Mouse (Mus musculus) urinary bladder, postnatal 36 days (tissue): ENCODE results near the gene Pdcd11.

Experiments
- DNase-seq, 2 experiments: peaks; one replicate each; pipeline ENCODE4 v3.0.0; 2022; ENCODE audit warnings: low spot score in 2 of 2, mixed read lengths in 1 of 2

Pdcd11 gene

DNA sequence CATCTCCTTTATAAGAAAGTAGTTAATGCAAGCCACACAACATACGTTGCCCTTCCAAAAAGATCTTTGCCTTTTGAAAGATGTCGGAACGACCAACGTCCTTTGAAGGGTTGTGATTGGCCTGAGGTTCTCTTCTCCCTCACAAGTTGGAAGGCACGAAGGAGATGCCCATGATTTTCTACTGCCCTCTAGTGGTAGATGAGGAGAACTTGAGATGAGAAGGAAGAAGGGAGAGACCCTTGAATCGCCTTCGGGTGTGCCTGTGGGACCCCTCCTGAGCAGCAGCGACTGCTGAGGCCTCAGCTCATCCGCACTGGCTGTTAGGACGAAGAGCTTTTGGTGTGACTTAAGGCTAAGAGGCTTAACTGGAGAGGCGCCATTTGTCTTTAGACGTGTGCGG is 77.7 kb downstream of the Pdcd11 start:
- DNase-seq = peak in 1 of 2 experiments; percentile 11

DNA sequence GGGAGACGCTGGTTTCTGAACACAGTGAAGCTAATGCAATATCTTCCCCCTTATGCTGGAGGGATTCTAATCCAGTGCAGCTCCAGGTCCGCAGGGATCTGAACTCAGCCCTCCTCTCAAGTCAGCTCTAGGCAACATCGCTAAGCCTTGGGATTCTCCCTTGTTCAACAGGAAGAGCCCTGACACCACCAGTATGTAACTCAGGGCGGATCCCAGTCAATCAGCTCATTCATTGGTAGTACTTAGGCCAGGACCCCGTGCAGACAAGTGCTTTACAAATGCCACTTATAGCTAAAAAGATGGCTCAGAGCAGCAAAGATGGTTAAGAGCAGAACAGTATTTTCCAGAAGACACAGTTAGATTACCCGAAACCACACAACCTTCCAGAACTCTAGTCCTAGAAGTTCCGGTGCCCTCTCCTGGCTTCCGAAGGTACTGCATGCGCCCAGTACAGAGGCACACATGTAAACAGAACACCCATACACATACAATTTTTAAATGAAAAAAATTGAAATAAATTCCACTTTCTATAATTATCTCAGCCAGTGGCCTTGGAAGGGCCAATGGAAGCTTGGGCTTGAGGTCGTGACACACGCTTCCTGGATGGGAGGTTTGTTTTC is 78.3 kb downstream of the Pdcd11 start:
- peak; percentile 81 to 85 for DNase-seq

DNA sequence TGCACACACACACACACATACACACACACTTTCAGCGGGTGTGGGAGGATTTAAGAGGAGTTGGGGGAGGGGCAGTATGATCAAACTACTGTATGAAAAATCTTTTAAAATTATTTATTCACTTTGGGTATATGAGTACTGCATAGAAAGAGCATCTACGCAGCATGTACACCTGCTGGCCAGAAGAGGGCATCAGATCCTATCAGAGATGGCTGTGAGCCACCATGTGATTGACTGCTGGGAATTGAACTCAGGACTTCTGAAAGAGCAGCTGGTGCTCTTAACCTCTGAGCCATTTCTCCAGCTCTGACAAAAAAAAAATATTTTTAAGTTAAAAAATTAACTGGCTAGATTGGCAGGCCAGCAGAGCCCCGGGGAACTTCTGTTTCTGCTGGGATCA is 83.9 kb downstream of the Pdcd11 start:
- DNase-seq = no peak

DNA sequence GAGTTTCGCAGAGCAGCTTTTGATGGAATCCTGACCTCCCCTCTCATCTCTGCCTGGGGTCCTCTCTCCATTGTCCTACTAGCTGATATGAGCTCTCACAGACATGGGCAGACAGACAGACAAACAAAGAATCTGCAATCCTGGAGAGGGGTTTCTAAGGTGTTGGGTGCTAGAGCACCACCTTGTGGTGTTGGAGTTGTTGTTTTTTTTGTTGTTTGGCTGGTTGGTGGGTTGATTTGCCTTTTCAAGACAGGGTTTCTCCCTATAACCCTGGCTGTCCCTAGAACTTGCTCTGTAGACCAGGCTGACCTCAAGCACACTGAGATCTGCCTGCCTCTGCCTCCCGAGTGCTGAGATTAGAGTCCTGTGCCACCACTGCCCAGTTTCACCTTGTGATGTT is 84.9 kb downstream of the Pdcd11 start:
- DNase-seq = no peak

DNA sequence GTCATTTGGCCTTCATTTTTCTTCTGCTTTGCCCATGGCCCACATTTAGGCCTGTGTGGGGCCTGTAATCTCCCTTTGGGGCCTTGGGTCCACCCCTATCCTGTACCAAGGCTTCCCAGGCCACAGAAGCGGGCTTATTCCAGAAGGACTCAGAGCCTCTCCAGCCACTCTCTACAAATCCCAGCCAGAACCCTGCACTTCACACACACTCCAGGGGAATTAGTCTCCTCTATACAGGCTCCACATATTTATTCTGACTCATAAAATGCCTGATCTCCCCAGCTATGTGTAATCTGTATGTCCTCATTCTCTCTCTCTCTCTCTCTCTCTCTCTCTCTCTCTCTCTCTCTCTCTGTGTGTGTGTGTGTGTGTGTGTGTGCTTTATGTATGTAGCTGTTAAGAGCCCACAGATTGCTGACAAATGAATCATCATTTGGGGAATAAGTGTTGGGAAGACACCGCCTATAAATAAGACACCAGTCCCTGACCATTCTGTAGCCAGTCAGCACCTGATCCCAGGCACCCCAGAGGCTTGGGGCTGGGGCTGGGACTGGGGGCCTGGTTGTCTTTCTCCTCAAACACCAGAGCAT is 86.4 kb downstream of the Pdcd11 start:
- DNase-seq = no peak

DNA sequence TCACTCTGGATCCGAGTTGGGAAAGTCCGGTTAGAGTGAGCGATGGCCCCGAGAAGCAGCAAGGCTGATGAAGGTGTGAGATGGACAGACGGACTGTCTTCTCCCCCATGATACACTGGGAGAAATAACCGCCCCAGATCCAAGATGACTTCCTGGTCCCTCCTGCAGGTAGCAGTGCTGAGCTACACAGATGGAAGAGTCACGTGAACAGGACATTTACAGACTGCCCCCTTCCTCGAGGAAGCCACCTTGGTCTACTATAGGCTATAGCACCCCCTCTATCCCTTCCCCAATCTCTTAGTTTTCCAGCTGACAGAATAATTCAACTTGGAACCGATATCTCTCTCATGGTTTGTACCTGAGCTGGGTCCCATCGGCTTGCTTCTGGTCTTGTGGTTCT is 87.4 kb downstream of the Pdcd11 start:
- DNase-seq = peak in 1 of 2 experiments; percentile 10

DNA sequence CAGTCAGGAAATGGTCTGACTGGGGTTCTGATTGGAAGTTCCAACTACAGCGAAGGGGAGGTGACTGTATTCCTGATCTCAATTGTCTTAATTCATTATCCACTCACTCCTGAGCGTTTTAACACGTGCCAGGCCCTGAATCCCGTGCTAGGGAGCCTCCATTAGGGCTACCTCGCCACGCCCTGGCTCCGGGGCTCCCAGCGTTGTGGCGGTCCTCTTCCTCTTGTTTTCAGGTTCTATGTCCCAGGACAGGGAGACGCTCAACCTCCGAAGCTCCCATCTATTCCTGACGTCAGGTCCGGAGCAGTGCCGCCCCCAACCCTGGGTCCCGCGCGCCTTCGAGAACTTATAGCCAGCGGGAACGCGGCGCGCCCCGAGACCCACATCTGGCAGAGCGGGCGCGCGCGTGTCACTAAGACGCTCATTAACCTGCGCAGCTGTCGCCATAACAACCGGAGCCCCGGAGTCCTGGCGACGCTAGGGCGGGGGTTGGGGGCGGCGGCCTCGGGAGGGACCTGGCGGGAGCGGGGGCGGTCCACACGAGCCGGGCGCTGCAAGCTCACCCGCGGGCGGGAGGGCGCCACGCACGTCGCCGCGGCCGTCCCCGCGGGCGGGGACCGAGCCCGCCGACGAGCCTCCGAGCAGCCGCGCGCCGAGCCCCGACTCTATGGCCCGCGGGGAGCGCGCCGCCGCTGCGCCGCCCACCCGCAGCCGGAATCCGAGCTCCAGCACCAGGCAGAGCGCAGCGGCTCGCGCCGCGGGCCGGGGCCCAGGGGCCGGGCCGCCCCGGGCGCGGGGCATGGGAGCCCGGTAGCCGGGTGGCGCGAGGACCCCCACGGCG is 88.1 kb downstream of the Pdcd11 start, which contains the start of gene Neurl1a:
Gene Neurl1a, plus strand, starts transcription at position 390 of the 841 bp plus-strand sequence.
- DNase-seq = peak; percentile 27 to 33

DNA sequence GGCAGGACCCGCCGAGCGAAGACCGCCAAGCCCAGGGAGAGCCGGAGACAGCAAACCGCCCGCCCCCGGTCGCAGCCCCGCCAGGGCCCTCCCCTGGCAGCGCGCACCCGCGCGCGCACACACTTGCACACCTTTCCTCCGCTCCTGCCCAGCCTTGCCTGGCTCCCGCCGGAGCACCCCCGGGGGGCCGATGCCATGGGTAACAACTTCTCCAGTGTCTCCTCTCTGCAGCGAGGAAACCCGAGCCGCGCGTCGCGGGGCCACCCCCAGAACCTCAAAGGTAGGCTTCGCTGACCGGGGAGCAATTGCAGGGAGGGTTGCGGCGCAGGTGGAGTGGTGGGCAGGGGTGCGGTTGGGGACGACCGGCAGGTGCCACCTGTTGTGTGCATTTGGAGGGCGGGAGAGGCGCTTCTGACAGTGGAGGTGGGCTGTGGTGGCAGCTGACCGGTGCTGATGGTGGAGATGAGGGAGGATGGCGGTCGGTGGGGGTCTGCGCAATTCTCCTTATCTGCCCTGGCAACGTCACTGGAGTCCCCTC is 88.8 kb downstream of the Pdcd11 start:
- peak; percentile 9 to 13 for DNase-seq

DNA sequence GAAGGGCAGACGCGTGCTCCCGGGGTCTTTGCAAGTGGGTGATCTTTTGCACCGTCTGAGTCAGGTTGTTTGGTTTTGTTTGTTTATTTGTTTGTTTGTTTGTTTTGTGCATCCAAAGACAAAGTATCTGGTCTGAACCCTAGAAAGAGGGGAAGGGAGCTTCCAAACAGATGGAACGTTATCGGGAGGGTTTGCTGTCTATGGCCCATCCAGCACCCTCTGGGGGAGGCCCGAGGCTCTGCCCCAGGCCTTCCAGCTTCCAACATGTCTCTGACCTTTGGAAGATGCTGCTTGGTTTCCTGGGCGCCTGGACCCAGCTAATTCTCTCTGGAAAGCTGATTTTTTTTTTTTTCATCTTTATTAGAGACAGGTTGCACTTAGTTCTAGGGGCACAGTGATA is 89.4 kb downstream of the Pdcd11 start:
- no peak for DNase-seq
